Comparison of ENCODE assay signal across 24 mouse cellular contexts in genomic region chr17:44083156-44083555, GRCm38 (mm10). TPM values are rescaled to one million over a fixed set of nuclear protein-coding genes. Genes with fewer than 3 reads are reported as not detected.
DNase-seq lines count a peak whose midpoint lies in the region; ATAC-seq and TF ChIP-seq lines count a peak whose summit lies in the region.
"Had no signal": no experiment of that assay in that cellular context is flagged by ENCODE, and none has a peak within 500 bp of the region (broad histone marks: within the 10 kb centered on the region; RNA-seq: fewer than 3 reads in every experiment).

No protein-coding gene starts in this region.

- H3K4me2 ChIP-seq in hindbrain, embryonic 13.5 days: 0 out of 2 replicates have a peak overlapping the region, but pooled peaks have one; percentile 31
- no peak overlapping the region for H3K4me2 ChIP-seq in hindbrain, embryonic 16.5 days (ENCODE audit: low read length)
- H3K4me2 ChIP-seq in hindbrain, embryonic 15.5 days: 0 out of 2 replicates have a peak overlapping the region, but pooled peaks have one; percentile 29
- H3K4me2 ChIP-seq in hindbrain, embryonic 12.5 days (replicated peaks): no peak overlapping the region
- H3K4me2 ChIP-seq: embryonic facial prominence, embryonic 13.5 days; embryonic facial prominence, embryonic 15.5 days; forebrain, embryonic 12.5 days had no signal

- H3K27ac ChIP-seq in hindbrain, embryonic 13.5 days: no peak overlapping the region
- H3K27ac ChIP-seq in hindbrain, embryonic 16.5 days (ENCODE audit: low read depth, low read length): no peak overlapping the region
- no peak overlapping the region for H3K27ac ChIP-seq in hindbrain, embryonic 15.5 days (replicated peaks)
- H3K27ac ChIP-seq in hindbrain, embryonic 12.5 days: no peak overlapping the region
- peak overlapping the region; percentile 58 for H3K27ac ChIP-seq in MEL (ENCODE audit: control insufficient read depth, low read depth, low read length)
- H3K27ac ChIP-seq: embryonic facial prominence, embryonic 13.5 days; embryonic facial prominence, embryonic 15.5 days; forebrain, embryonic 10.5 days; forebrain, embryonic 12.5 days had no signal

- no peak for ATAC-seq in hindbrain, embryonic 13.5 days (ENCODE audit: low FRiP score)
- no peak for ATAC-seq in hindbrain, embryonic 16.5 days
- no peak for ATAC-seq in hindbrain, embryonic 15.5 days (ENCODE audit: low FRiP score, low read depth)
- no peak for ATAC-seq in hindbrain, embryonic 12.5 days (ENCODE audit: low FRiP score)
- ATAC-seq: forebrain, embryonic 14.5 days; forebrain, embryonic 16.5 days had no signal

- no peak for TF ChIP-seq RAD21 in MEL (IDR thresholded peaks at IDR 0.05; ENCODE audit: low read depth, low read length)

- H3K36me3 ChIP-seq in hindbrain, embryonic 13.5 days: peaks cover 66% of the 10 kb centered on the region
- H3K36me3 ChIP-seq in hindbrain, embryonic 16.5 days (ENCODE audit: control insufficient read depth, insufficient read depth, low read length): peaks cover 49% of the 10 kb centered on the region
- H3K36me3 ChIP-seq in hindbrain, embryonic 15.5 days: peaks cover 66% of the 10 kb centered on the region
- peaks cover 21% of the 10 kb centered on the region for H3K36me3 ChIP-seq in hindbrain, embryonic 12.5 days
- H3K36me3 ChIP-seq in MEL (ENCODE audit: control insufficient read depth in 1 of 2, insufficient read depth in 2 of 2, low read length in 2 of 2): peaks cover 4% of the 10 kb centered on the region in 2 experiments
- H3K36me3 ChIP-seq: embryonic facial prominence, embryonic 15.5 days had no signal

- no peak for TF ChIP-seq POLR2A in MEL (IDR thresholded peaks at IDR 0.05; ENCODE audit: control insufficient read depth in 1 of 2, insufficient read depth in 1 of 2, low read depth in 1 of 2, low read length in 2 of 2, poor library complexity in 1 of 2)

- peak; percentile 54 to 81 for TF ChIP-seq EP300 in MEL (IDR thresholded peaks at IDR 0.05; ENCODE audit: low read depth in 1 of 2, low read length in 2 of 2)

- no peaks in the 10 kb centered on the region for H3K9me3 ChIP-seq in hindbrain, embryonic 13.5 days
- no peaks in the 10 kb centered on the region for H3K9me3 ChIP-seq in hindbrain, embryonic 16.5 days (ENCODE audit: control insufficient read depth, low read length)
- H3K9me3 ChIP-seq in hindbrain, embryonic 15.5 days: no peaks in the 10 kb centered on the region
- 0 out of 2 replicates have a peak, but pooled peaks cover 4% of the 10 kb centered on the region for H3K9me3 ChIP-seq in hindbrain, embryonic 12.5 days (replicated peaks)
- H3K9me3 ChIP-seq in MEL (replicated peaks; ENCODE audit: insufficient read depth, low read length): no peaks in the 10 kb centered on the region
- H3K9me3 ChIP-seq: embryonic facial prominence, embryonic 13.5 days; embryonic facial prominence, embryonic 15.5 days; forebrain, embryonic 10.5 days; forebrain, embryonic 12.5 days had no signal

- H3K4me3 ChIP-seq in hindbrain, embryonic 13.5 days: no peak overlapping the region
- no peak overlapping the region for H3K4me3 ChIP-seq in hindbrain, embryonic 16.5 days (ENCODE audit: low read length)
- no peak overlapping the region for H3K4me3 ChIP-seq in hindbrain, embryonic 15.5 days
- no peak overlapping the region for H3K4me3 ChIP-seq in hindbrain, embryonic 12.5 days
- 0 out of 4 replicates have a peak overlapping the region, but pooled peaks of 1 of the 2 experiments have one; percentile 29 for H3K4me3 ChIP-seq in MEL (ENCODE audit: control insufficient read depth in 1 of 2, insufficient read depth in 1 of 2, low read depth in 2 of 2, low read length in 2 of 2)
- H3K4me3 ChIP-seq: embryonic facial prominence, embryonic 13.5 days; embryonic facial prominence, embryonic 15.5 days; erythroblast, embryonic 14.5 days; forebrain, embryonic 10.5 days; forebrain, embryonic 12.5 days had no signal

- H3K79me2 ChIP-seq in MEL (ENCODE audit: control insufficient read depth, insufficient read depth, low read length, poor library complexity): 0 out of 2 replicates have a peak, but pooled peaks cover 2% of the 10 kb centered on the region

- DNase-seq in MEL (ENCODE audit: low read depth, low spot score) (peak; percentile 18), MEL-GATA-1-ER (ENCODE audit: extremely low read depth, low read depth) (peak; percentile 63)
- no peak for DNase-seq in cerebellum, postnatal 10 days
- DNase-seq in cerebellum, postnatal 4 days (ENCODE audit: low spot score in 2 of 2): no peak
- DNase-seq: adrenal gland, adult 2 months; adrenal gland, postnatal 10 days; adrenal gland, postnatal 25 days; cerebellum, adult 11 months; cerebellum, adult 18-20 months; cerebellum, adult 8-10 months; cerebellum, adult 9-11 months; cerebellum, postnatal 25 days; embryo, embryonic 11 days had no signal

- 94% methylated on average over 4 of the region's 4 CpGs for WGBS in hindbrain, embryonic 13.5 days
- WGBS in hindbrain, embryonic 16.5 days: 91% methylated on average over 4 of the region's 4 CpGs
- WGBS in hindbrain, embryonic 15.5 days: 96% methylated on average over 4 of the region's 4 CpGs
- WGBS in hindbrain, embryonic 12.5 days: 94% methylated on average over 4 of the region's 4 CpGs

- H3K4me1 ChIP-seq in hindbrain, embryonic 13.5 days (replicated peaks): peaks cover 28% of the 10 kb centered on the region
- peaks cover 17% of the 10 kb centered on the region for H3K4me1 ChIP-seq in hindbrain, embryonic 16.5 days (ENCODE audit: control insufficient read depth, insufficient read depth, low read depth, low read length)
- H3K4me1 ChIP-seq in hindbrain, embryonic 15.5 days (replicated peaks): peaks cover 37% of the 10 kb centered on the region
- peaks cover 6% of the 10 kb centered on the region; the same call in 1 of the 2 replicates for H3K4me1 ChIP-seq in hindbrain, embryonic 12.5 days
- H3K4me1 ChIP-seq in MEL (ENCODE audit: control insufficient read depth in 1 of 2, insufficient read depth in 2 of 2, low read length in 2 of 2): peaks cover under 1 to 17% of the 10 kb centered on the region in 2 experiments; a peak in 3 of 4 replicates

- no peaks in the 10 kb centered on the region for H3K27me3 ChIP-seq in hindbrain, embryonic 13.5 days
- no peaks in the 10 kb centered on the region for H3K27me3 ChIP-seq in hindbrain, embryonic 16.5 days (replicated peaks; ENCODE audit: control insufficient read depth, insufficient read depth, low read length)
- H3K27me3 ChIP-seq in hindbrain, embryonic 15.5 days: no peaks in the 10 kb centered on the region
- H3K27me3 ChIP-seq in hindbrain, embryonic 12.5 days: no peaks in the 10 kb centered on the region
- no peaks in the 10 kb centered on the region for H3K27me3 ChIP-seq in MEL (ENCODE audit: control insufficient read depth in 1 of 2, insufficient read depth in 2 of 2, low read length in 2 of 2)
- H3K27me3 ChIP-seq: embryonic facial prominence, embryonic 13.5 days; embryonic facial prominence, embryonic 15.5 days; forebrain, embryonic 12.5 days had no signal

- TF ChIP-seq CTCF in MEL (IDR thresholded peaks at IDR 0.05 in 2 of 3, conservative IDR thresholded peaks at IDR 0.05 in 1 of 3; ENCODE audit: control insufficient read depth in 1 of 3, insufficient read depth in 1 of 3, low read depth in 2 of 3, low read length in 3 of 3, poor library complexity in 1 of 3, severe bottlenecking in 1 of 3): no peak

- no peak overlapping the region for H3K9ac ChIP-seq in hindbrain, embryonic 13.5 days
- no peak overlapping the region for H3K9ac ChIP-seq in hindbrain, embryonic 16.5 days (ENCODE audit: low read depth, low read length)
- no peak overlapping the region for H3K9ac ChIP-seq in hindbrain, embryonic 15.5 days
- no peak overlapping the region for H3K9ac ChIP-seq in hindbrain, embryonic 12.5 days
- H3K9ac ChIP-seq in MEL (ENCODE audit: control insufficient read depth, low read depth, low read length, poor library complexity, severe bottlenecking): peak overlapping the region; percentile 6; the same call in 1 of the 2 replicates
- H3K9ac ChIP-seq: embryonic facial prominence, embryonic 13.5 days; embryonic facial prominence, embryonic 15.5 days; forebrain, embryonic 12.5 days had no signal

TF ChIP-seq in MEL, 35 proteins besides CTCF, POLR2A, EP300 and RAD21:
- TF ChIP-seq TCF12 (IDR thresholded peaks at IDR 0.05; ENCODE audit: low read depth, low read length) (peak; percentile 79; the same call in 1 of the 2 replicates), RCOR1 (IDR thresholded peaks at IDR 0.05; ENCODE audit: low read depth, low read length) (no peak), ETS1 (IDR thresholded peaks at IDR 0.05; ENCODE audit: low read depth, low read length) (peak; percentile 22; the same call in 1 of the 2 replicates), MYB (IDR thresholded peaks at IDR 0.05; ENCODE audit: low read depth, low read length) (peak; percentile 63; the same call in 1 of the 2 replicates), SIN3A (IDR thresholded peaks at IDR 0.05; ENCODE audit: low read length) (peak; percentile 29; the same call in 1 of the 2 replicates), E2F4 (IDR thresholded peaks at IDR 0.05; ENCODE audit: borderline replicate concordance, low read depth, low read length) (no peak)

RNA-seq across cellular contexts. Expression of gene Enpp5, which starts 4.5 kb away (rescaled TPM):
- polyA plus RNA-seq in hindbrain, embryonic 13.5 days (2015; fragmentation: Nextera tagmentation; extraction: Ambion mirVana): 79.3 and 83.6 TPM in 2 replicates
- polyA plus RNA-seq in hindbrain, embryonic 16.5 days (2015; fragmentation: Nextera tagmentation; extraction: Ambion mirVana): 134 and 137 TPM in 2 replicates
- polyA plus RNA-seq in hindbrain, embryonic 15.5 days (2015; fragmentation: Nextera tagmentation; extraction: Ambion mirVana): 105 and 116 TPM in 2 replicates
- 39.4 and 40.4 TPM in 2 replicates for polyA plus RNA-seq in hindbrain, embryonic 12.5 days (2016; fragmentation: Nextera tagmentation; extraction: Ambion mirVana)
- 5.2 TPM in 2 replicates for total RNA-seq in MEL (2012; rRNA removed)
- 1 to 10 TPM in 1 of 2 experiments, not detected in 1; 7.0 TPM for polyA plus RNA-seq in MEL (2012; ENCODE audit: insufficient read depth in 1 of 2, insufficient read length in 2 of 2, low read depth in 1 of 2, low replicate concordance in 2 of 2, missing spikeins in 1 of 2)

RNA-seq across cellular contexts. Expression of gene Enpp4, which starts 22.5 kb away (rescaled TPM):
- 4.6 TPM in 2 replicates for polyA plus RNA-seq in hindbrain, embryonic 13.5 days (2015; fragmentation: Nextera tagmentation; extraction: Ambion mirVana)
- 6.2 and 6.8 TPM in 2 replicates for polyA plus RNA-seq in hindbrain, embryonic 16.5 days (2015; fragmentation: Nextera tagmentation; extraction: Ambion mirVana)
- polyA plus RNA-seq in hindbrain, embryonic 15.5 days (2015; fragmentation: Nextera tagmentation; extraction: Ambion mirVana): 5.4 TPM in 2 replicates
- polyA plus RNA-seq in hindbrain, embryonic 12.5 days (2016; fragmentation: Nextera tagmentation; extraction: Ambion mirVana): 3.9 and 4.3 TPM in 2 replicates
- 13.9 and 15.3 TPM in 2 replicates for total RNA-seq in MEL (2012; rRNA removed)
- polyA plus RNA-seq in MEL (2012; ENCODE audit: insufficient read depth in 1 of 2, insufficient read length in 2 of 2, low read depth in 1 of 2, low replicate concordance in 2 of 2, missing spikeins in 1 of 2): 10 to 100 TPM in 1 of 2 experiments, not detected in 1; 21.7 TPM

Comparison
In these comparisons a context has a peak if more than half of its experiments do, and no peak if none do; other contexts are left out.
1. H3K4me2 ChIP-seq: peak in hindbrain, embryonic 13.5 days (single experiment) and hindbrain, embryonic 15.5 days (single experiment); none in hindbrain, embryonic 16.5 days (single experiment) and hindbrain, embryonic 12.5 days (single experiment).
2. DNase-seq: peak in MEL (single experiment) and MEL-GATA-1-ER (single experiment); none in cerebellum, postnatal 10 days (0 of 2) and cerebellum, postnatal 4 days (0 of 2).